10 mouse cellular contexts compared by ENCODE assay signal in the genomic region with DNA sequence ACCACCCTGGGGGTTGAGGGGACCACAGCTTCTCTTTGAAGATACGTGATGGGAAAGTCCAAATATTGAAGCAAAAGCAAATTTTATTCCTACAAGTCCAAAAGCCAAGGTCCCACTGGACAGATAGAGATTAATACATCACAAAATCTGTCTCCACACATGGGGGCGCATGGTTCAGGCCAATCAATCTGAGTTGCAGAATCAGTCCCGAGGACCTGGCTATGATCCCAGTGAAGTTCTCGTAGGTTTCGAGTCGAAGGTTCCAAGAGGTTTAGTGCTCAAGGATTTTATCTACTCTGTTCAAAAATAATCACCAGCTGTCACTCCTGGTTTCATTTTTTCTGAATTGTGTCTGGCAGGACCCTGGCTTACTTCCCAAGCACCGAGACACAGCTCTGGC. TPM values are rescaled to one million over a fixed set of nuclear protein-coding genes. Genes with fewer than 3 reads are reported as not detected.
DNase-seq lines count a peak whose midpoint lies in the region; ATAC-seq and TF ChIP-seq lines count a peak whose summit lies in the region.
"Had no signal": no experiment of that assay in that cellular context is flagged by ENCODE, and none has a peak within 500 bp of the region (broad histone marks: within the 10 kb centered on the region; RNA-seq: fewer than 3 reads in every experiment).

No protein-coding gene starts in this region.

- 41% methylated on average over 7 of the region's 7 CpGs for WGBS in kidney, postnatal 0 days
- WGBS in forebrain, embryonic 10.5 days, result 60% methylated on average over 7 of the region's 7 CpGs
- 42% methylated on average over 7 of the region's 7 CpGs for WGBS in intestine, embryonic 16.5 days
- WGBS in neural tube, embryonic 14.5 days, result 48% methylated on average over 7 of the region's 7 CpGs

- peak overlapping the region; percentile 59 for H3K4me2 ChIP-seq in kidney, postnatal 0 days (ENCODE audit: low read length)
- H3K4me2 ChIP-seq in intestine, embryonic 16.5 days (ENCODE audit: low read depth, low read length), result peak overlapping the region; percentile 64
- H3K4me2 ChIP-seq in neural tube, embryonic 14.5 days (ENCODE audit: low read depth, low read length), result peak overlapping the region; percentile 53

- no peaks in the 10 kb centered on the region for H3K27me3 ChIP-seq in kidney, postnatal 0 days (ENCODE audit: insufficient read depth, low read length)
- peaks cover 20% of the 10 kb centered on the region for H3K27me3 ChIP-seq in forebrain, embryonic 10.5 days (ENCODE audit: poor library complexity, severe bottlenecking)
- H3K27me3 ChIP-seq in intestine, embryonic 16.5 days (replicated peaks; ENCODE audit: control insufficient read depth, insufficient read depth, low read length), result no peaks in the 10 kb centered on the region
- H3K27me3 ChIP-seq in neural tube, embryonic 14.5 days (ENCODE audit: control insufficient read depth, insufficient read depth, low read length), result no peaks in the 10 kb centered on the region

- peak overlapping the region; percentile 42 for H3K4me3 ChIP-seq in kidney, postnatal 0 days (replicated peaks; ENCODE audit: low read depth, low read length)
- H3K4me3 ChIP-seq in forebrain, embryonic 10.5 days, result peak overlapping the region; percentile 48
- H3K4me3 ChIP-seq in intestine, embryonic 16.5 days (ENCODE audit: low read length), result peak overlapping the region; percentile 55; the same call in 1 of the 2 replicates
- H3K4me3 ChIP-seq in neural tube, embryonic 14.5 days (ENCODE audit: low read depth, low read length), result peak overlapping the region; percentile 28; the same call in 1 of the 2 replicates

- intact Hi-C loops in left cerebral cortex, postnatal 36 days (cut with DNase I), result no loop called here

- H3K9me3 ChIP-seq in kidney, postnatal 0 days (replicated peaks; ENCODE audit: low read length), result no peaks in the 10 kb centered on the region
- no peaks in the 10 kb centered on the region for H3K9me3 ChIP-seq in forebrain, embryonic 10.5 days
- no peaks in the 10 kb centered on the region for H3K9me3 ChIP-seq in intestine, embryonic 16.5 days (ENCODE audit: control insufficient read depth, low read length)
- no peaks in the 10 kb centered on the region for H3K9me3 ChIP-seq in neural tube, embryonic 14.5 days (ENCODE audit: control insufficient read depth, low read length)

- H3K36me3 ChIP-seq in kidney, postnatal 0 days (ENCODE audit: insufficient read depth, low read length), result no peaks in the 10 kb centered on the region
- H3K36me3 ChIP-seq in forebrain, embryonic 10.5 days (replicated peaks), result no peaks in the 10 kb centered on the region
- no peaks in the 10 kb centered on the region for H3K36me3 ChIP-seq in intestine, embryonic 16.5 days (ENCODE audit: control insufficient read depth, insufficient read depth, low read length)
- H3K36me3 ChIP-seq in neural tube, embryonic 14.5 days (ENCODE audit: control insufficient read depth, insufficient read depth, low read length), result no peaks in the 10 kb centered on the region
- H3K36me3 ChIP-seq: G1E had no signal

- no peak for TF ChIP-seq CTCF in kidney, postnatal 0 days (IDR thresholded peaks at IDR 0.05; ENCODE audit: low read depth)

- no peak for ATAC-seq in kidney, postnatal 0 days (replicated peaks; ENCODE audit: low FRiP score, low read depth)
- ATAC-seq in intestine, embryonic 16.5 days, result peak; percentile 10; the same call in 1 of the 2 replicates
- ATAC-seq in neural tube, embryonic 14.5 days (ENCODE audit: low read depth), result no peak

- peaks cover 19% of the 10 kb centered on the region; the same call in 1 of the 2 replicates for H3K4me1 ChIP-seq in kidney, postnatal 0 days (replicated peaks; ENCODE audit: insufficient read depth, low read length)
- H3K4me1 ChIP-seq in forebrain, embryonic 10.5 days, result peaks cover 58% of the 10 kb centered on the region
- peaks cover 10% of the 10 kb centered on the region for H3K4me1 ChIP-seq in intestine, embryonic 16.5 days (ENCODE audit: control insufficient read depth, insufficient read depth, low read length)
- H3K4me1 ChIP-seq in neural tube, embryonic 14.5 days (ENCODE audit: control insufficient read depth, insufficient read depth, low read length), result peaks cover 8% of the 10 kb centered on the region; the same call in 1 of the 2 replicates

- no peak for DNase-seq in kidney, postnatal 0 days (ENCODE audit: low spot score)
- DNase-seq in kidney, postnatal 10 days, result no peak
- no peak for DNase-seq in forebrain, embryonic 10.5 days (ENCODE audit: extremely low spot score, low spot score)
- no peak for DNase-seq in left cerebral cortex, postnatal 36 days (ENCODE audit: low spot score in 2 of 2)
- no peak for DNase-seq in gastrocnemius, postnatal 10 days
- no peak for DNase-seq in right cerebral cortex, postnatal 25 days
- DNase-seq: cerebellum, adult 9-10 months had no signal

- H3K9ac ChIP-seq in kidney, postnatal 0 days (ENCODE audit: low read depth, low read length), result 0 out of 2 replicates have a peak overlapping the region, but pooled peaks have one; percentile 46
- H3K9ac ChIP-seq in intestine, embryonic 16.5 days (ENCODE audit: low read depth, low read length), result 0 out of 2 replicates have a peak overlapping the region, but pooled peaks have one; percentile 64
- 0 out of 2 replicates have a peak overlapping the region, but pooled peaks have one; percentile 21 for H3K9ac ChIP-seq in neural tube, embryonic 14.5 days (replicated peaks; ENCODE audit: low read depth, low read length)

- no peak overlapping the region for H3K27ac ChIP-seq in kidney, postnatal 0 days
- peak overlapping the region; percentile 71 for H3K27ac ChIP-seq in forebrain, embryonic 10.5 days
- H3K27ac ChIP-seq in intestine, embryonic 16.5 days (ENCODE audit: low read length), result no peak overlapping the region
- H3K27ac ChIP-seq in neural tube, embryonic 14.5 days (ENCODE audit: low read depth, low read length), result no peak overlapping the region

RNA-seq across cellular contexts. Expression of gene Vsig8, which starts 4.7 kb away (rescaled TPM):
- polyA plus RNA-seq in kidney, postnatal 0 days (2015; fragmentation: Nextera tagmentation; extraction: Ambion mirVana), result 1.0 and 1.6 TPM in 2 replicates
- polyA plus RNA-seq in forebrain, embryonic 10.5 days (2016; fragmentation: Nextera tagmentation; extraction: Ambion mirVana), result 0.09 TPM in 1 of 2 replicates, not detected in the other
- polyA plus RNA-seq in intestine, embryonic 16.5 days (2015; fragmentation: Nextera tagmentation; extraction: Ambion mirVana), result 0.15 and 0.31 TPM in 2 replicates
- polyA plus RNA-seq in neural tube, embryonic 14.5 days (2014; fragmentation: Nextera tagmentation; extraction: Ambion mirVana), result 1.4 and 1.5 TPM in 2 replicates
- under 1 TPM in 1 of 2 experiments, not detected in 1; 0.47 TPM for total RNA-seq in left cerebral cortex, postnatal 36 days (2021)
- not detected for total RNA-seq in gastrocnemius, postnatal 10 days (2021)
- total RNA-seq: G1E had no signal
- polyA plus RNA-seq: G1E had no signal

RNA-seq across cellular contexts. Expression of gene Cfap45, which starts 30.4 kb away (rescaled TPM):
- 1.1 and 1.3 TPM in 2 replicates for polyA plus RNA-seq in kidney, postnatal 0 days (2015; fragmentation: Nextera tagmentation; extraction: Ambion mirVana)
- polyA plus RNA-seq in forebrain, embryonic 10.5 days (2016; fragmentation: Nextera tagmentation; extraction: Ambion mirVana), result 1.4 and 1.6 TPM in 2 replicates
- polyA plus RNA-seq in intestine, embryonic 16.5 days (2015; fragmentation: Nextera tagmentation; extraction: Ambion mirVana), result 1.1 and 1.3 TPM in 2 replicates
- 3.1 and 3.5 TPM in 2 replicates for polyA plus RNA-seq in neural tube, embryonic 14.5 days (2014; fragmentation: Nextera tagmentation; extraction: Ambion mirVana)
- total RNA-seq in left cerebral cortex, postnatal 36 days (2021), result 1 to 10 TPM; 3.4 to 4.0 TPM
- total RNA-seq in gastrocnemius, postnatal 10 days (2021), result 1 to 10 TPM in 1 of 2 experiments, under 1 TPM in 1; 0.75 to 1.1 TPM
- polyA plus RNA-seq: G1E had no signal

RNA-seq across cellular contexts. Expression of gene Slamf8, which starts 39.4 kb away (rescaled TPM):
- polyA plus RNA-seq in kidney, postnatal 0 days (2015; fragmentation: Nextera tagmentation; extraction: Ambion mirVana), result 0.16 and 0.18 TPM in 2 replicates
- not detected in 2 replicates for polyA plus RNA-seq in forebrain, embryonic 10.5 days (2016; fragmentation: Nextera tagmentation; extraction: Ambion mirVana)
- polyA plus RNA-seq in intestine, embryonic 16.5 days (2015; fragmentation: Nextera tagmentation; extraction: Ambion mirVana), result 0.64 and 0.66 TPM in 2 replicates
- not detected in 2 replicates for polyA plus RNA-seq in neural tube, embryonic 14.5 days (2014; fragmentation: Nextera tagmentation; extraction: Ambion mirVana)
- not detected for total RNA-seq in left cerebral cortex, postnatal 36 days (2021)
- total RNA-seq in gastrocnemius, postnatal 10 days (2021), result not detected
- polyA plus RNA-seq: G1E had no signal

RNA-seq across cellular contexts. Expression of gene Tagln2, which starts 51.2 kb away (rescaled TPM):
- 225 and 250 TPM in 2 replicates for polyA plus RNA-seq in kidney, postnatal 0 days (2015; fragmentation: Nextera tagmentation; extraction: Ambion mirVana)
- 69.7 and 71.1 TPM in 2 replicates for polyA plus RNA-seq in forebrain, embryonic 10.5 days (2016; fragmentation: Nextera tagmentation; extraction: Ambion mirVana)
- 469 and 470 TPM in 2 replicates for polyA plus RNA-seq in intestine, embryonic 16.5 days (2015; fragmentation: Nextera tagmentation; extraction: Ambion mirVana)
- polyA plus RNA-seq in neural tube, embryonic 14.5 days (2014; fragmentation: Nextera tagmentation; extraction: Ambion mirVana), result 56.9 and 107 TPM in 2 replicates
- total RNA-seq in left cerebral cortex, postnatal 36 days (2021), result 10 to 100 TPM in 1 of 2 experiments, 1 to 10 TPM in 1; 10.0 to 11.6 TPM
- total RNA-seq in gastrocnemius, postnatal 10 days (2021), result 10 to 100 TPM; 75.0 to 98.1 TPM

RNA-seq across cellular contexts. Expression of gene Fcrl6, which starts 51.3 kb away (rescaled TPM):
- polyA plus RNA-seq in kidney, postnatal 0 days (2015; fragmentation: Nextera tagmentation; extraction: Ambion mirVana), result not detected in 2 replicates
- polyA plus RNA-seq in forebrain, embryonic 10.5 days (2016; fragmentation: Nextera tagmentation; extraction: Ambion mirVana), result 0.32 TPM in 1 of 2 replicates, not detected in the other
- polyA plus RNA-seq in intestine, embryonic 16.5 days (2015; fragmentation: Nextera tagmentation; extraction: Ambion mirVana), result not detected in 2 replicates
- 0.17 and 0.21 TPM in 2 replicates for polyA plus RNA-seq in neural tube, embryonic 14.5 days (2014; fragmentation: Nextera tagmentation; extraction: Ambion mirVana)
- total RNA-seq in left cerebral cortex, postnatal 36 days (2021), result not detected
- total RNA-seq in gastrocnemius, postnatal 10 days (2021), result not detected
- total RNA-seq: G1E had no signal
- polyA plus RNA-seq: G1E had no signal
